Mouse (Mus musculus) kidney, adult 2 months (tissue): ENCODE measurements at regions not wholly inside any gene's neighbourhood (a gene's known extent, or its start where the extent isn't known, plus 50 kb on each side); places are given as distances from the start of the nearest gene placed in this dataset.
A peak's percentile ranks its signal among the peaks of the same experiment; 100 is the strongest.

Experiments used
- DNase-seq: peaks from one replicate; pipeline ENCODE4 v3.0.0; 2021
- H3K27ac ChIP-seq: fragments of 200-500 bp; 2 replicates; pipeline ENCODE4 v1.5.1; 2012; ENCODE audit warnings: low read depth, low read length, control low read depth, inconsistent platforms; ENCODE audit not compliant: insufficient read depth
- H3K27me3 ChIP-seq: fragments of 200-500 bp; replicated peaks from 2 replicates; pipeline ENCODE4 v1.6.1; 2012; ENCODE audit warnings: mild to moderate bottlenecking, moderate library complexity, low read length, inconsistent platforms; ENCODE audit not compliant: control insufficient read depth, insufficient read depth
- H3K36me3 ChIP-seq: fragments of 200-500 bp; 2 replicates; pipeline ENCODE4 v1.6.1; 2012; ENCODE audit warnings: mild to moderate bottlenecking, moderate library complexity, low read length, inconsistent platforms; ENCODE audit not compliant: control insufficient read depth, insufficient read depth
- H3K4me1 ChIP-seq: fragments of 200-500 bp; 2 replicates; pipeline ENCODE4 v1.6.1; 2011; ENCODE audit warnings: low read length; ENCODE audit not compliant: control insufficient read depth, insufficient read depth
- H3K4me3 ChIP-seq: fragments of 200-500 bp; 2 replicates; pipeline ENCODE4 v1.5.1; 2011; ENCODE audit warnings: mild to moderate bottlenecking, low read depth, low read length, control low read depth; ENCODE audit not compliant: insufficient read depth
- CTCF ChIP-seq: fragments of 200-500 bp; conservative IDR thresholded peaks from 2 replicates; pipeline ENCODE4 v1.5.1; 2011; ENCODE audit warnings: low read depth, mild to moderate bottlenecking, control low read depth, low read length, moderate library complexity, mixed read lengths; ENCODE audit not compliant: insufficient read depth, insufficient read length
- POLR2A ChIP-seq: fragments of 200-500 bp; IDR thresholded peaks from one replicate; pipeline ENCODE4 v1.6.1; 2011; ENCODE audit warnings: low read depth, low read length, control low read depth
- WGBS: fragments of 180-500 bp; shearing (Covaris S2); methylation state at CpG from one replicate; pipeline ENCODE4 v1.1.7; 2018; 5-methylcytosine and 5-hydroxymethylcytosine counted together

DNA sequence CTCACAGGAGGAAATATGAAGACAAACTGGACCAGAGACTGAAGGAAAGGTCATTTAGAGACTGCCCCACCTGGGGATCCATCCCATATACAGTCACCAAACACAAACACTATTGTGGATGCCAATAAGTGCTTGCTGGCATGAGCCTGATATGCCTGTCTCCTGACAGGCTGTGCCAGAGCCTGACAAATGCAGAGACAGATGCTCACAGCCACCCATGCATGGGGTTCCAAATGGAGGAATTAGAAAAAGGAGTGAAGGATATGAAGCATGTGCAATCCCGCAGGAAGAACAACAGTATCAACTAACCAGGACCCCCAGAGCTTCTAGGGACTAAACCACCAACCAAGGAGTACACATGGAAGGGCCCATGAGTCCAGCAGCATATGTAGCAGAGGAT, 505.9 kb downstream of the Gm6685 start:
- Histone ChIP-seq H3K36me3 (no peaks in the 10 kb centered on the region), H3K27ac (no peak overlapping the region), H3K4me1 (no peaks in the 10 kb centered on the region), H3K4me3 (no peak overlapping the region), H3K27me3 (no peaks in the 10 kb centered on the region)
- DNase-seq: no peak
- 80% methylated on average over 1 of the region's 1 CpGs for WGBS
- no peak for TF ChIP-seq POLR2A
- no peak for TF ChIP-seq CTCF

DNA sequence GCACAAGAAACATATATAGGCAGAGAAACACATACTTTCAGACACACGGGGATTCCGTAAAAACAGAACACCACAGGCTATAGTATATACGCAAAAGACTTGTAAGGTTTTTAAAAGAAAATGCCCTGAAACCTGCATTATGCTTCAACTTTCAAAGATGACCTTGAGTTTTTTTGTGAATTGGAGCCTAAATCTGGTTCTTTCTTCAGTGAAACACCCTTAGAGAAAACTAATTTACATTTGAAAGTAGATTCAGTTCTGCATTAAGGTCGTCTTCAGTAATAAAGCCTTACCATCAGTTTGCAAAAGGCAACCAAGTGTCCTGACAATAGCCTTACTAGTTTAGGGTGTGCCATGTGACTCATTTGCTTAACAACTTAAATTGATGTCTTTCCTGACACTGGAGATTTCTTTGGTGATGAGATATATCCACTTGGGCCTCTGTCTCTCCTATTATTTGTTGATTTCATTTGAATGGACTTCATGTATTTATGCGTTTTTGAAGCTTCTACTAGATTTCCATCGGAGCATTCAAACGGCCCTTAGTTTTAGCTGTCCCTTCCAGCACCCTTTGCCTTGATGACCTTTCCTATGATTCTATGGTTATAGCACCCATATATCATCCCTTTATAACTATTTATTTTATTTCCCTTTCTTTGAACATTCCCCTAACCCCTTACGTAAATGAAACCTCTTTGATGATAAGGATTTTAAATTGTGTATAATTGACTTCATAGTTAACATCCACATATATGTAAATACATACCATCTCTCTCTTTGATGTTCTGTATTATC, 539.6 kb downstream of the Gm6685 start:
- DNase-seq: no peak
- H3K4me1 ChIP-seq: no peaks in the 10 kb centered on the region
- H3K27me3 ChIP-seq: no peaks in the 10 kb centered on the region
- WGBS: 68% methylated on average over 8 of the region's 8 CpGs
- H3K4me3 ChIP-seq: no peak overlapping the region
- H3K27ac ChIP-seq: no peak overlapping the region
- H3K36me3 ChIP-seq: no peaks in the 10 kb centered on the region
- TF ChIP-seq POLR2A: no peak

DNA sequence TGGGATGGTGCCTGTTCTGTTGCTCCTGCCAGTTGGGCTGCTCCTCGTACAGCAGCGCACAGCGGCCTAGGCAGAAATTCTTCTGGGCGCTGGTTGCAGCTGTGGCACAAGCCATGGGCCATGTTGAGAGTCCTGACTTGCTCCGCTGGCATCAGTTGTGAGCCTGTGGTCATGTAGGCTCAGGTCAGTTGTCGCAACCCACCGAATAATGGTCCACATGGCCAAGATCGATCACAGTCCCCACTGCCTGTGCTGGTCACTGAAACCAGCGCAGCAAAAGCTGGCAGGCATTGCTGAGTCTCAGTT, 585.8 kb downstream of the Gm6685 start:
- DNase-seq: no peak
- no peaks in the 10 kb centered on the region for H3K36me3 ChIP-seq
- WGBS: 84% methylated on average over 9 of the region's 9 CpGs
- no peaks in the 10 kb centered on the region for H3K4me1 ChIP-seq
- no peak for TF ChIP-seq CTCF
- no peak for TF ChIP-seq POLR2A
- no peak overlapping the region for H3K27ac ChIP-seq
- H3K4me3 ChIP-seq: no peak overlapping the region
- H3K27me3 ChIP-seq: no peaks in the 10 kb centered on the region

DNA sequence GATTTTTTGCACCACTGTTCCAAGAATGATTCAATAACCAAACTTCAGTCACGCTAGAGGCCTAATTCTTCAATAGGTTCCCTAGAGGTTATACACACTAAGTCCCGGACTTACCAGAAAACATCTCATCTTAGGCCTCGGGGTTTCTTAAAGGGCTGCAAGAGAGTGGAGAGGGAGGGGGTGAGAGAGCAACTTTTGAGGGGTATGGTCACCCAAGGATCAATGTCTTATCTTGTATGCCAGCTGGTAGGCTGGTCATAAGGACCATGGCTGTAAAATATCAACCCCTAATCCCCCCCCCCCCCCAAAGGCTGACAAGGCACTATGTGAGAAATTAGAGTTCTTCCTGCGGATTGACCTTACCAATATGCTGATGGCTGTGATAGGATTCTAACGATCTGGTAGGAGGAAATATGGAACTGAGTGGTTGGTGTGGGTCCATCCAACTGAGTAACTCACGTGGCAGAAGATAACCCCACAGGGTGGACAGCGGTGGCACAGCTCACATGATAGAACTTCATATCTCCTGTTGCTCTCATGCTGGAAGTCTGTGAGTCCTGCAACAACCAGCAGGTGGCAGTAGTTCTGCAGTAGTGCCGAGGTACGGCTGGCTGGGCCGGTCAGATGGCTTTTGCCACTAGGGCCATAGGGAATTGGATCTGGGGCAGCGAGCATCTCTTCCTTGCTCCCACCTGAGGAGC, 586.3 kb downstream of the Gm6685 start:
- TF ChIP-seq CTCF (peak; percentile 76), POLR2A (no peak)
- no peak overlapping the region for H3K4me3 ChIP-seq
- H3K27me3 ChIP-seq: no peaks in the 10 kb centered on the region
- no peaks in the 10 kb centered on the region for H3K36me3 ChIP-seq
- WGBS: 35% methylated on average over 11 of the region's 11 CpGs
- no peak overlapping the region for H3K27ac ChIP-seq
- DNase-seq: peak; percentile 39
- H3K4me1 ChIP-seq: no peaks in the 10 kb centered on the region

DNA sequence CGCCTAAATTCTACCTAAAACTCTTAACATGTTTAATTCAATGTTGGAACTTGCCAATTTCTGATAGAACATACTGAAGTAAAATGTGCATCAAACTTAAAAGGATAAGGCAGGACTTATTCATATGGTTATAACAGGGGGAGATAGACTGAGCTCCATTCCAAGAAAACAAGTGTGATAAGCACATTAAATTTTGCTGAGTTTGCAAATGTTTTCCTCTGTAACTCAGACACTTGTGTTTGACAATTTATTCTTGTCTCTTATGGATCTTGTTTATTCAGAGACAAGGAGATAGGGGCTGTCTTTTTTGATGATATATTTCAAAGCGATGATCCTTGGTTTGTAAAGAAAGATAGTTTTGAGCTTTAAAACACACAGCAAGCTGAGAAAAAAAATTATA, 613.6 kb downstream of the Gm6685 start:
- Histone ChIP-seq H3K36me3 (no peaks in the 10 kb centered on the region), H3K4me3 (no peak overlapping the region), H3K4me1 (no peaks in the 10 kb centered on the region), H3K27ac (no peak overlapping the region), H3K27me3 (no peaks in the 10 kb centered on the region)
- 88% methylated on average over 2 of the region's 2 CpGs for WGBS
- DNase-seq: no peak
- TF ChIP-seq POLR2A (no peak), CTCF (no peak)

DNA sequence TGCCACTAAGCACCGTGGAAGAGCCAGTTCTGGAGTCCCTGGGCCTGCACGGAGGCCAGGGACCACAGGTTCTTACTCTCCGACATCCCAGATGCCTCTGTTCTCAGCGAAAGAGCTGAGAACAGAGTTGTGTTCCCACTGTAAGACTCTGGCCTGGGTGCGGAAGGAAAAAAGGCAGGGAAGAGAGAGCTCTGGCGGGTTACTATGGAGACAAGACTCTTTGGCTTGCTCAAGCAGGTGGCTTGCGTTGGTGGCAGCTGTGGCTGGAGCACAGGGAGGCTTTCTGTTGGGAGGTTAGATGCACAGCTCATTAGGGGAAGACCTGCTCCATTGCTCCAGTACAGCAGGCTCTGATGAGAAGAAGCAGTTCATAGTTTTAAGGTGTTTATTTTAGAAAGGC, 618.3 kb downstream of the Gm6685 start:
- DNase-seq: no peak
- no peak overlapping the region for H3K4me3 ChIP-seq
- WGBS: 61% methylated on average over 7 of the region's 7 CpGs
- H3K36me3 ChIP-seq: no peaks in the 10 kb centered on the region
- no peaks in the 10 kb centered on the region for H3K27me3 ChIP-seq
- H3K4me1 ChIP-seq: no peaks in the 10 kb centered on the region
- TF ChIP-seq POLR2A (no peak), CTCF (no peak)
- H3K27ac ChIP-seq: no peak overlapping the region

DNA sequence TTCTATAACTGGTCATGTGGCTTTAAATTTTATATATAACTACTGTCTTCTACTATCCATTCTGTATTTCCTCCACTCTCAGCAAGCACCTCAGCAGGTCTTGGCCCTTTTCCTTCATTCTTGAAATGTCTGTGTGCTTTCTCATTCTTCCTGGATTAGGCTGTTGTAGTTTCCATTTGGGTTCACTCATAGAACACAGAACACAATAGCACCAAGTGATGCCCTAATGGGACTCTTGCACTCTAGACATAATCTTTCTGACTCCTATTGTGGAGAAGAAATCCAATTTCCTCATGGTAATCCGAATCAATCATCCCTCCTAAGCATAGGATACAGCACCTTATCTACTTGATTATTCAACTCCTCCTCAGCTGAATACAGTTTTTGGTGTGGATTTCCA, 667.2 kb downstream of the Gm6685 start:
- H3K4me1 ChIP-seq: no peaks in the 10 kb centered on the region
- TF ChIP-seq CTCF: no peak
- TF ChIP-seq POLR2A: no peak
- no peak for DNase-seq
- 47% methylated on average over 1 of the region's 1 CpGs for WGBS
- H3K36me3 ChIP-seq: no peaks in the 10 kb centered on the region
- no peaks in the 10 kb centered on the region for H3K27me3 ChIP-seq
- no peak overlapping the region for H3K27ac ChIP-seq
- H3K4me3 ChIP-seq: no peak overlapping the region
